Mouse (Mus musculus) forelimb bud, embryonic 11.5 days (tissue): Measurements from ENCODE around the gene Lgr4.

Experiments used
- DNase-seq: peaks from one replicate; pipeline ENCODE4 v3.0.0-alpha.2; 2012; ENCODE audit warnings: low read depth, low spot score

Gene Lgr4

DNA sequence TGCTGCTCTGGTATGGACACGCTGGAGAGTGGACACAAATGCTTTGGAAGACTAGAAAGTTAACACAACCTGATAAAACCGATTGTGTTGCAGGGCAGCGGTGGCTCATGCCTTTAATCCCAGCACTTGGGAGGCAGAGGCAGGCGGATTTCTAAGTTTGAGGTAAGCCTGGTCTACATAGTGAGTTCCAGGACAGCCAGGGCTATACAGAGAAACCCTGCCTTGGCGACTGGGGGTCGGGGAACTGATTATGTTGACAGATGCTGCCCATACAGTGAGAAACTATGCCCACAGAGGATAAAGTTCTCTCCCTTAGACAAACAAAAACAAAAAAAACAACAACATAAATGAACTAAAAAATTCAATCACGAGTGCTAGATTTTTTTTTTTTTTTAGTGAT lies 99.6 kb downstream of the Lgr4 start:
- no peak for DNase-seq

DNA sequence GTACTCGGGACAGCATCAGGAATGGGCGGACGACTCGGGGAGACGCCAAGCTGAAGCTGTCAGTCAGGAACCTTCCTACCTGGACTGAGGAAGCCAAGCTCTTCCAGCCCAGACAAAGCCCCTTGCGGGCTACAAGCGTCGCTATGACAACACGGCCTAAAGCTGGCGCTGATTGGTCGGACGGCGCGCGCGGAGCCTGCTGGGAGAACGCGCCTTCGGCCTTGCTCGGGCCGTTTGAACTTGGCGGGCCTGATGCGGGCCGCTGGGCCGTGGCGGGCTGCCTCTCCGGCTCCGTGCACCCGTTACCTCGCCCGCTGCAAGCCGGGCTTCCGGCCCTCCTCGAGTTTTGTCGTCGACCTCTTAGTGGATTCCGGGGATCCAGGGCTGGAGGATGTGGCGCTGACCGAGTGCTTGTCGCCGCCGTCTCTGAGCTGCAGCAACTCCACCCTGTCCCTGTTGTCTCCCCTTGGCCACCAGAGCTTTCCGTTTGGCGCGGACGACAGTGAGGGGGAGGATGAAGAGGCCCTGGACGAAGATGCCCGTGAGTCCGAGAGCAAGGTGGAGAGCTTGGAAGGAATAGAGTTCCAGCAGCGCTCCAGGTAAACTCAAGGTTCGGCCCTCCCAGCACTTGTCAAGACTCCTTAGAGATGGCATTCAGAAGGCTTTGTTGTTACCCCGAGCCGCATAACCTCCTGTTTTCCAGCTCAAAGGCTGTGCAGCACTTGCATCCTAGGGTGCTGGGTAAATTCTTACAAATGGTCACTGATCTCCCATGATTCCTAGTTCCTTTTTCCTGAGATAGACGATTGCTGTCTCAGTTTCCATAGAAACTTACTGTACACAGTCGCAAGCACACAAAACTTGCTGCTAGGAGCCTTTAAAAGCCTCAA lies 100.4 kb downstream of the Lgr4 start, which contains the start of gene Ccdc34:
Gene Ccdc34, plus strand, starts transcription at position 202 of the 890 bp plus-strand sequence.
- peak; percentile 94 for DNase-seq

DNA sequence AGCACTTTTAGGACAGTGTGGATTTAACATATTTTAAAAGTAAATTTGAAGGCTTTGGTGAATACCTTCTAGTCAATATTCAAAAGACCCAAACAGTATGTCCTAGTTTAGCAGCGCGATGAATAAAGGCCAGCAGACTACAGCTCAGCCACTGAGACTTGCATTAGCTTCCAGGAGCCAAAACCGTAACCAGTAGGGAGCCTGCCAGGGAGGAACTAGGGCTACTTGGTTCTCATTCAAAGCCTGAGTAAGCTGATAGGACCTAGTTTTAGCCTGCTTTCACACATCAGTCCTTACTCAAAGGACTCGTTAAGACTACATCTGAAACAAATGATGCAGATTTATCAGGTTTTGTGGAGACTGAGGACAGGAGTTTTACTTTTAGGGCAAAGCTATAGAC lies 102.2 kb downstream of the Lgr4 start:
- DNase-seq = no peak

DNA sequence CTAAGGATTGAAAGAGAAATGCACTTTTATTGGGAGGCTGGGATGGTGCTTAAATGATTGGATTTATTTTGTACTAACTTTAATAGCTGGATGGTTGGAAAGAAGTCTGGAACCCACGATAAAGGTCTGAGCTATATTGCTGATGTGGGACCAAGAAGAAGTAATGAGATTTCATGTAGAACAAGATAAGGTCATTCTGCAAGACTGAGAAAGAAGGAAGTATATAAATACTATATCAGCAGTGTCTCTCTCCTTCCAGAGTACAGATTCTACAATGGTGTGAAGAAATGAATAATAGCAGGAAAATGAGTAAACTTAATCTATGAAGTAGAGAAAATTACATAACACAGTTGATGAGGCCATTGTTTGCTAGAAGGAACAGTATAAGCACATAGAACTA lies 103.0 kb downstream of the Lgr4 start:
- no peak for DNase-seq

DNA sequence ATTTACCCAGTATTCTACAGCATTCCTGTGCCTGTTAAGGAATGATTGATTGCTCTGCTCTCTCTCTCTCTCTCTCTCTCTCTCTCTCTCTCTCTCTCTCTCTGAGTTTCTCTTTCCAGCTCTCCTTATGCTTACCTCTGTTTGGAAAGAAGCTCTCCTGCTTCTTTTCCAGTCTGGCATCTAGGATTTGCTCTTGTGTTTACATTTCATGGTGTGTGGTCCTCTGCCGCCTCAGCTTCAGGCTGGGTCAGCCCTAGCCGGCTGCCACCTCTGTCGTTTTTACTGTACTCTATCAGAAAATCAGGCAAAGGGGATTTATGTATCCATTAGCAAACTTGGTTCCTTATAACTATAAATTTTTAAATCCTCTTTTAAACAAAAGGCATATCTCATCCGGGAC lies 118.8 kb downstream of the Lgr4 start:
- DNase-seq = no peak

DNA sequence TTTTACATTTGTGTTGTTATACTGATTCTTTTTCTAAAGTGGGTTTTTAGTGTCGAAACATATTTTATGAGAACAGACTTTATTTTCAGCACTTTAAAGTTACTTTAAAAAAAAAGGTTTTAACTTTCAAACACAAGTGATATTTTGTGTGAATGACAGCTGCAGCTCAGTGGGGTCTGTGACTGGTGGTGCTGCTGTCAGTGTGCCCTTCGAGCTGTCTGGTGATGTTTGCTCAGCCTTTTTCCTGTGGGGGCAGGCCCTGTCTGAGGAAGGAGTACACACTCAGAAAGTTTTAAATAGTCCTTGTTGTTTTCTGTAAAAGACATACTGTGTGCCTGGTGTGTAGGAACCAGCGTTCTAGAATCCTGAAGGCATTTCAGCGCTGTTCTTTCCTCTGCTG lies 119.2 kb downstream of the Lgr4 start:
- no peak for DNase-seq

DNA sequence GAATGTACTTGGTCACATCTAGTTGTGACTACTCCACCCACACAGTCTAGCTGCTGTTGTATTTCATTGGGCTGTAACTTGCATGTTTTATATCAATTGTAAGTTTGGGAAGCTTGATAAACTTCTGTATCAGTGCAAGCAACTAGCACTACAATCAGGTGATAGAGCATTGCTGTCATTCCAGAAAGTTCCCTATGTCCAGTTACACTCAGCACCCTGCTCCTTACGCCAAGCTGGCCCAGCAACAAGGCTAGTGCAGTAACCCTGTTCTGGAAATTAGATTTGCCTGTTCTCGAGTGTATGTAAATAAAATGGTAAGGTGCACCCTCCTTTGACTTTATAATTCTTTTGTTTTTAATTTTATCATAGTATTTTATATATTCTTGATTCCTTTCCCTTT lies 119.8 kb downstream of the Lgr4 start:
- DNase-seq = no peak

DNA sequence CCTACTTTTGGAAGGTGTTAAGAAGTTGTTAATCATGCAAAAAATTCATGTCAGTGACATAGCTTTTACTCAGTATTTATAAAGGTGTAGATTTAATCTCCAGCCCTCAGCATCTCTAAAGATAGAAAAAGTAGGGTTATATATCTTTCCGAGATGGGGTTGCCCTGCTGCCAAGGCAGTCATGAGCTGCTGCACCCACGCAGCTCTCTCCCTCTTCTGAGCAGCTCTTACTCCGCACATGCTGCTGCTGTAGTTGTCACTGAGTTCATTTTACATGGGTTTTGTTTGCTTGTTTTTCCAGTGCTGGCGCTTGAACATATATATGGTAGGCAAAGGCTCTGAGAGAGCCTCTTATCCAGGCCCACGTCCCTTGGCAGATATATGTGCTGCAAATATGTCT lies 120.9 kb downstream of the Lgr4 start:
- no peak for DNase-seq

DNA sequence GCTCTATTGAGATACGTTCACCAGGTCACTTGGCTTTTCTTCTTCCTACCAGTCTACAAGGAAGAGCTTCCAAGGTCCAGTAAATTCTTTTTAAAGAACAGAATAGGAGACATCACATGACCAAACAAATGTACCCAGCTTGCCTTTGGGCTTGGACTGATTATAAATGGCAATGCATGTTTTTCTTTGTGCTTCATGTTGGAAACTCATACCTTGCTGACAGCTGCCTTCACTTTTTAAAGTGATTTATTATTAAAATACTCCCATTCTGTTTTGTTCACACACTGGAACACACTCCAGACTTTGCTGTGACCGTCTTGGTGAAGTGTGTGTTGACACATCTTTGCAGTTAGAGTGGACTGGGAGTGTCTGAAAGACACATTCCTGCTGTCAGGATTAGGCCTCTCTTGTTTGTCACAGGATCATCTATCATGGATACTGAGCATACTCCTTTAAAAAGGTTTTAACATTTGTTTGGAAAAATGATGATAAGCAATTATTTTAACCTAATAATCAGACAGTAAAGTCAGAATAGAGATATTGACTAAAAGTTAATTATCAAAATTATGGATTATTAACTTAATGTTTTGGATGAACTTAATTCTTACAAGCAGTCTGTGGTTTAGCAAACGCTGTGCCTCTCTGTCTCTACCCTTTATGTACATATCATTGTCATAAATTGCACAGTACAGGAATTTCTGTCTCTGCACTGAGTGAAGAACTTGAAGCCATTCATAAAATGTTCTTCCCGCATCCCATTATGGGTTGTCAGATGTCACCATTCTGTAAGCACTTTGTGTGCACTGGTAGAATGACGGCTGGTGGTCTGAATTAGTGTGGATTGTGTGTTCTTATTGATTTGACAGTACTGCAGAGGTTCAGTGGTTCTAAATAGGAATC lies 125.7 kb downstream of the Lgr4 start:
- no peak for DNase-seq

DNA sequence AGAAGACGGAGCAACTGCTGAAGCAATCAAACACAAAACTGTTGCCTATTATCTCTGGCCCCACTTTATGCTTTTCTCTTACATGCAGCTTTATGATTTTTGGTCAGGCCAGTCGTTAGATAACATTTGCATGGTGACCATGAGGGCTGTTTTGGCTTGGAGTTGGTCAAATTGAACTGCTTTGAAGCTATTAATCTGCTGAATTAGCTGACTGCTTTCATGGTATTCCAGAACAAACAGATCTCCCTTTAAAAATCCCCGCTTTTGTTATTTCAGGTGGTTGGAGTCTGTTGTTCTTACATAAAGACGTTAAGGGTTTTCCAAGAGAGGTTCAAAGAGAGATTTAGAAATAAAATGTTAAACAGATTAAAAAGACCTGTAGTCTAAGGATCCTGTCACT lies 141.0 kb downstream of the Lgr4 start:
- no peak for DNase-seq

DNA sequence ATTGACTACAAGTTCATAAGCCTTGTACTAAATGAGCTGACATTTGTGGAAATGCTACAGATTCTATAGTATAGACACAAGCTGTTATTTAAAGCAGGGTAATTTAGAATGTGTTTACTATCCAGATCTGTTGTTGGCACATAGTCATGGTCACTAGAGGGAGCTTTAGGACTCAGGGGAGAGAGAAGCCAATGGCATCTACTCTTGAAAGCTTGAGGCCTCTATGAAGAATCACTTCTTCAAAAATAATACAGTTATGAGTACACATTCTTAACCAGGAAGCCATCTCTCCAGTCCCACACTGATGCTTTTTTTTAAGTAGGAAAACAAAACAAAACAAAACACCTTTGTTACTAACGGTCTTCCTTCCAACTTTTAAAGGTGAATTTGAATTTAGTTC lies 145.7 kb downstream of the Lgr4 start:
- no peak for DNase-seq
